Mouse (Mus musculus) midbrain, embryonic 16.5 days (tissue): ENCODE data around the gene Siglech. TPM values are rescaled to one million over a fixed set of nuclear protein-coding genes. Genes with fewer than 3 reads are reported as not detected.

Experiments
- ATAC-seq: fragments of 200-750 bp; cut with Nextera tagmentation; 2 replicates; pipeline ENCODE4 v1.8.0; 2017; ENCODE audit warnings: moderate TSS enrichment
- H3K27ac ChIP-seq: fragments of 300-500 bp; sonication (generic); 2 replicates; pipeline ENCODE4 v1.5.1; 2014; ENCODE audit warnings: mild to moderate bottlenecking, low read length, mixed read lengths
- H3K27me3 ChIP-seq: fragments of 300-500 bp; sonication (generic); 2 replicates; pipeline ENCODE4 v1.6.1; 2014; ENCODE audit warnings: low read depth, low read length, mixed read lengths; ENCODE audit not compliant: control insufficient read depth, insufficient read depth
- H3K36me3 ChIP-seq: fragments of 300-500 bp; sonication (generic); 2 replicates; pipeline ENCODE4 v1.6.1; 2014; ENCODE audit warnings: mild to moderate bottlenecking, low read length, moderate library complexity, mixed read lengths; ENCODE audit not compliant: control insufficient read depth, insufficient read depth
- H3K4me1 ChIP-seq: fragments of 300-500 bp; sonication (generic); 2 replicates; pipeline ENCODE4 v1.6.1; 2014; ENCODE audit warnings: mild to moderate bottlenecking, low read length, mixed read lengths; ENCODE audit not compliant: control insufficient read depth, insufficient read depth
- H3K4me2 ChIP-seq: fragments of 300-500 bp; sonication (generic); 2 replicates; pipeline ENCODE4 v1.6.1; 2014; ENCODE audit warnings: mild to moderate bottlenecking, low read length, mixed read lengths
- H3K4me3 ChIP-seq: fragments of 300-500 bp; sonication (generic); 2 replicates; pipeline ENCODE4 v1.5.1; 2014; ENCODE audit warnings: low read depth, mild to moderate bottlenecking, low read length, moderate library complexity, mixed read lengths
- H3K9ac ChIP-seq: fragments of 300-500 bp; sonication (generic); 2 replicates; pipeline ENCODE4 v1.6.1; 2014; ENCODE audit warnings: low read depth, low read length, mixed read lengths
- H3K9me3 ChIP-seq: fragments of 300-500 bp; sonication (generic); replicated peaks from 2 replicates; pipeline ENCODE4 v1.6.1; 2014; ENCODE audit warnings: mild to moderate bottlenecking, low read length, mixed read lengths; ENCODE audit not compliant: control insufficient read depth, poor library complexity, severe bottlenecking
- WGBS: fragments of 180-500 bp; shearing (Covaris S2); extraction: QIAGEN DNeasy Blood & Tissue Kit; methylation state at CpG from one replicate; pipeline ENCODE4 v1.1.7; 2014; 5-methylcytosine and 5-hydroxymethylcytosine counted together
- polyA plus RNA-seq: library from polyadenylated mRNA; unstranded; fragments of >200 nt; fragmentation: Nextera tagmentation; extraction: Ambion mirVana; gene quantifications from 2 replicates; pipeline ENCODE4 v1.2.1, GENCODE M21; 2015

Gene Siglech
- polyA plus RNA-seq, 1 experiment from 2014 or later = 2.0 TPM

DNA sequence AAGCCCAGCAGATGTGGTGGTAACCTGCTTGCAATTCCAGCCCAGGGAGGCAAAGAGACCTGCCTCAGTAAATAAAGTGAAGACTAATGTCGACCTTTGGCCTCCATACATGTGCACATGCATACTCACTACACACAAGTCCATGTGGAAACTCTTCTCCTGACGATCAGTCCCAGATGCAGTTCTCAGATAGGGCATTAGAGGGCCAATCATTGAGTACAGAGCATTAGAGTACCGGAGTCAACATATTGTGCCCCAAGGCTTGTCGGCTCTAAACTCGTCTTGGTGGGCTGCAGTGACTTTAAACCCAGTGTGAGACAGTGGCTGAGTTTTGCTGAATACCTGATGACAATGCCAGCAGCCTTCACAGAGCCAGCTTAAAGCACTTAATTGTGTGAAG lies 56.5 kb downstream of the Siglech start:
- no peak for ATAC-seq
- no peaks in the 10 kb centered on the region for H3K27me3 ChIP-seq
- WGBS = 81% methylated on average over 5 of the region's 5 CpGs
- no peak overlapping the region for H3K27ac ChIP-seq
- H3K9me3 ChIP-seq = no peaks in the 10 kb centered on the region
- H3K36me3 ChIP-seq = peaks cover 42% of the 10 kb centered on the region
- no peaks in the 10 kb centered on the region for H3K4me1 ChIP-seq
- H3K9ac ChIP-seq = no peak overlapping the region
- H3K4me2 ChIP-seq = no peak overlapping the region
- no peak overlapping the region for H3K4me3 ChIP-seq

DNA sequence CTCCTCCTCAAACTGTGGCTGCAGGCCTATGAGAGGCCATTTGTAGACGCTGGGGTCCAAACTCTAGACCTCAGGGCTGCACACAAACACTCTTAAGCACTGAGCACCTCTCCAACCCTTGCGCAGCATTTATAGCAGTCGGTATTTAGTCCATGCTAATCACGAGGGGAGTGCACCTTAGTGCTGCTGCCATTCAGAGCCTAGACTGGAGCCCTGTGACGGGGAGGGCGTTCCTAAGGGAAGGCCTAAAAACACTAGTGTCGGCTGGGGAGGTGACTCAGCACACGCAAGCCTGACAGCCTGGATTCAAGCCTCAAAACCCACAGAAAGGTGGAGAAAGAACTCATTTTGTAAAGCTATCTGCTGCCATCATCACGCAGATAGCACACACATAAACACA lies 59.6 kb downstream of the Siglech start:
- peaks cover 32% of the 10 kb centered on the region for H3K36me3 ChIP-seq

More for the DNA sequence above, 59.6 kb downstream of the Siglech start:
- H3K4me1 ChIP-seq = no peaks in the 10 kb centered on the region
- H3K9ac ChIP-seq = no peak overlapping the region
- ATAC-seq = no peak
- no peaks in the 10 kb centered on the region for H3K27me3 ChIP-seq
- H3K9me3 ChIP-seq = no peaks in the 10 kb centered on the region
- H3K4me2 ChIP-seq = no peak overlapping the region
- 91% methylated on average over 9 of the region's 9 CpGs for WGBS
- H3K4me3 ChIP-seq = no peak overlapping the region
- no peak overlapping the region for H3K27ac ChIP-seq

Other genes starting within 250 kb of the Siglech start
- gene Tubgcp5, start 26.0 kb downstream of the Siglech start, polyA plus RNA-seq = 39.7 and 42.9 TPM in 2 replicates
- gene Cyfip1, start 73.6 kb downstream of the Siglech start, polyA plus RNA-seq = 43.1 and 44.1 TPM in 2 replicates
- gene Nipa2, start 194.3 kb downstream of the Siglech start, polyA plus RNA-seq = 33.4 and 34.6 TPM in 2 replicates